Mouse (Mus musculus) kidney, adult 2 months (tissue): ENCODE results near the gene Tsfm. TPM values are rescaled to one million over a fixed set of nuclear protein-coding genes. Genes with fewer than 3 reads are reported as not detected.
A peak's percentile ranks its signal among the peaks of the same experiment; 100 is the strongest.

Experiments
- DNase-seq: peaks from one replicate; pipeline ENCODE4 v3.0.0; 2021
- H3K27ac ChIP-seq: fragments of 200-500 bp; 2 replicates; pipeline ENCODE4 v1.5.1; 2012; ENCODE audit warnings: low read depth, low read length, control low read depth, inconsistent platforms; ENCODE audit not compliant: insufficient read depth
- H3K27me3 ChIP-seq: fragments of 200-500 bp; replicated peaks from 2 replicates; pipeline ENCODE4 v1.6.1; 2012; ENCODE audit warnings: mild to moderate bottlenecking, moderate library complexity, low read length, inconsistent platforms; ENCODE audit not compliant: control insufficient read depth, insufficient read depth
- H3K36me3 ChIP-seq: fragments of 200-500 bp; 2 replicates; pipeline ENCODE4 v1.6.1; 2012; ENCODE audit warnings: mild to moderate bottlenecking, moderate library complexity, low read length, inconsistent platforms; ENCODE audit not compliant: control insufficient read depth, insufficient read depth
- H3K4me1 ChIP-seq: fragments of 200-500 bp; 2 replicates; pipeline ENCODE4 v1.6.1; 2011; ENCODE audit warnings: low read length; ENCODE audit not compliant: control insufficient read depth, insufficient read depth
- H3K4me3 ChIP-seq: fragments of 200-500 bp; 2 replicates; pipeline ENCODE4 v1.5.1; 2011; ENCODE audit warnings: mild to moderate bottlenecking, low read depth, low read length, control low read depth; ENCODE audit not compliant: insufficient read depth
- CTCF ChIP-seq: fragments of 200-500 bp; conservative IDR thresholded peaks from 2 replicates; pipeline ENCODE4 v1.5.1; 2011; ENCODE audit warnings: low read depth, mild to moderate bottlenecking, control low read depth, low read length, moderate library complexity, mixed read lengths; ENCODE audit not compliant: insufficient read depth, insufficient read length
- POLR2A ChIP-seq: fragments of 200-500 bp; IDR thresholded peaks from one replicate; pipeline ENCODE4 v1.6.1; 2011; ENCODE audit warnings: low read depth, low read length, control low read depth
- WGBS: fragments of 180-500 bp; shearing (Covaris S2); methylation state at CpG from one replicate; pipeline ENCODE4 v1.1.7; 2018; 5-methylcytosine and 5-hydroxymethylcytosine counted together
- polyA plus RNA-seq: library from polyadenylated mRNA; depleted of rRNA; stranded (reverse); fragments of >200 nt; gene quantifications from 2 replicates; pipeline ENCODE4 v1.2.3, GENCODE M21; 2012

Gene Tsfm
- polyA plus RNA-seq, 1 experiment: 54.0 TPM

GRCm38 (mm10) chr10:126979636-126980151 is 50.9 kb downstream of the Tsfm start:
- H3K27ac ChIP-seq: peak overlapping the region; percentile 99
- H3K27me3 ChIP-seq: no peaks in the 10 kb centered on the region
- peak overlapping the region; percentile 96 for H3K4me3 ChIP-seq
- TF ChIP-seq POLR2A (no peak), CTCF (no peak)
- under 1% methylated on average over 56 of the region's 57 CpGs for WGBS
- H3K36me3 ChIP-seq: no peaks in the 10 kb centered on the region
- peaks cover 46% of the 10 kb centered on the region for H3K4me1 ChIP-seq
- DNase-seq: peak; percentile 61

- 1% methylated on average over 58 of the region's 62 CpGs for WGBS
- Histone ChIP-seq H3K4me1 (peaks cover 40% of the 10 kb centered on the region), H3K4me3 (peak overlapping the region; percentile 96), H3K27me3 (no peaks in the 10 kb centered on the region), H3K36me3 (no peaks in the 10 kb centered on the region), H3K27ac (peak overlapping the region; percentile 99)
- TF ChIP-seq CTCF (no peak), POLR2A (no peak)
- peak; percentile 74 for DNase-seq
Measured at GRCm38 (mm10) chr10:126979121-126979635, 51.5 kb downstream of the Tsfm start.

GRCm38 (mm10) chr10:126978277-126978994 is 52.2 kb downstream of the Tsfm start, which contains the start of gene Ctdsp2:
Ctdsp2 (plus strand) TSS chr10:126978717.
- Histone ChIP-seq H3K27me3 (no peaks in the 10 kb centered on the region), H3K36me3 (no peaks in the 10 kb centered on the region), H3K27ac (peak within 1 kb of the TSS; percentile 99), H3K4me3 (peak within 1 kb of the TSS; percentile 96), H3K4me1 (peaks cover 33% of the 10 kb centered on the region)
- TF ChIP-seq CTCF (no peak), POLR2A (peak; percentile 87)
- peak; percentile 100 for DNase-seq
- WGBS: under 1% methylated on average over 55 of the region's 56 CpGs

GRCm38 (mm10) chr10:126977076-126977475 is 53.6 kb downstream of the Tsfm start:
- H3K4me3 ChIP-seq: no peak overlapping the region
- no peak for TF ChIP-seq POLR2A
- no peak for TF ChIP-seq CTCF
- H3K4me1 ChIP-seq: peaks cover 21% of the 10 kb centered on the region
- no peaks in the 10 kb centered on the region for H3K36me3 ChIP-seq
- H3K27ac ChIP-seq: no peak overlapping the region
- peak; percentile 86 for DNase-seq
- no peaks in the 10 kb centered on the region for H3K27me3 ChIP-seq
- 42% methylated on average over 4 of the region's 4 CpGs for WGBS

- no peaks in the 10 kb centered on the region for H3K27me3 ChIP-seq
- no peak overlapping the region for H3K4me3 ChIP-seq
- no peak for TF ChIP-seq CTCF
- 72% methylated on average over 6 of the region's 6 CpGs for WGBS
- DNase-seq: no peak
- H3K36me3 ChIP-seq: no peaks in the 10 kb centered on the region
- H3K4me1 ChIP-seq: peaks cover 20% of the 10 kb centered on the region; the same call in 1 of the 2 replicates
- no peak overlapping the region for H3K27ac ChIP-seq
Measured at GRCm38 (mm10) chr10:126975706-126976105, 54.9 kb downstream of the Tsfm start.

- no peak overlapping the region for H3K4me3 ChIP-seq
- no peaks in the 10 kb centered on the region for H3K36me3 ChIP-seq
- no peak for TF ChIP-seq CTCF
- TF ChIP-seq POLR2A: no peak
- DNase-seq: no peak
- peaks cover 20% of the 10 kb centered on the region; the same call in 1 of the 2 replicates for H3K4me1 ChIP-seq
- no peak overlapping the region for H3K27ac ChIP-seq
- no peaks in the 10 kb centered on the region for H3K27me3 ChIP-seq
- WGBS: 30% methylated on average over 7 of the region's 7 CpGs
Measured at GRCm38 (mm10) chr10:126972988-126973387, 57.7 kb downstream of the Tsfm start.

DNA sequence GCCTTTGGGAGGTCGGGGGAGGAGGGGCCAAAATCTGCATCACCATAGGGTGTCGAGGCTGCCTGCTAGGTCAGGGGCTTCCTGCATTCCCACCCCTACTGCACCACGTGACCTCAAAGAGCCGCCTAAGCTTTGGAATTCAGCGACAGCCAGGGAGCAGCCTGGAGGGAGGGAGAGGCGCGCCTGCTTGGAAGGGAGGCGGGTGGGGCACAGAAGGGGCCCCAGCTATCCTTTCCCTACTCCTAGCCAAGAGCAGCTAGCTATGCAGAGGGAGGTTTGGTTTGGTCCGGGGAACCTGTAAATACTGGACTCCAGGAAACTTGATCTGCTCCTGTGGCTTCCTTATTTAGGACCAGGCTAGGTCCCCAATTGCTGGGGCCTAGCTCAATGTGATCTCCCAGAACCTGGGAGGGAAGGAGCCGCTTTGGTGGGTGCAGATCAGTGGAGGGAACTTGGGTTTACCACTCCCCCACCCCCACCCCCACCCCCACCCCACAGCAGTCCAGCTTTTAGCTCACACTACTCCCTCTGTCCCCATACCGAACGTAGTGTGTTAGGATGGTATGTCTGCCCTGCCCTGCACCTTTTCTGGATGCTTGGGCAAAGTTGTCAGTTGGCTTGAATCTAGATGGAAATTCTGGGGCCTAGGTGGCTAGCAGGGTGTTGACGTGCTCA is 58.5 kb downstream of the Tsfm start:
- 45% methylated on average over 13 of the region's 13 CpGs for WGBS
- Histone ChIP-seq H3K4me3 (no peak overlapping the region), H3K27me3 (no peaks in the 10 kb centered on the region), H3K27ac (peak overlapping the region; percentile 87; the same call in 1 of the 2 replicates), H3K36me3 (no peaks in the 10 kb centered on the region), H3K4me1 (peaks cover 14% of the 10 kb centered on the region; the same call in 1 of the 2 replicates)
- TF ChIP-seq POLR2A (no peak), CTCF (no peak)
- peak; percentile 76 for DNase-seq
